Mouse (Mus musculus) MEL (cell line): Measurements from ENCODE around the gene Med21. TPM values are rescaled to one million over a fixed set of nuclear protein-coding genes. Genes with fewer than 3 reads are reported as not detected.

ENCODE experiments used
- DNase-seq: peaks from one replicate; pipeline ENCODE4 v3.0.0; 2011; ENCODE audit warnings: low read depth, low spot score
- H3K27ac ChIP-seq: 2 replicates; pipeline ENCODE4 v1.5.1; 2012; ENCODE audit warnings: low read depth, mild to moderate bottlenecking, control low read depth, low read length, moderate library complexity; ENCODE audit not compliant: control insufficient read depth
- H3K27me3 ChIP-seq, 2 experiments: fragments of 150-350 bp in 1 of 2; sonication (generic) in 1 of 2; 2 replicates each; pipeline ENCODE4 v1.6.1; 2012; ENCODE audit warnings: low read length in 2 of 2, mild to moderate bottlenecking in 2 of 2, improper control_type of control experiment in 1 of 2, moderate library complexity in 1 of 2; ENCODE audit not compliant: insufficient read depth in 2 of 2, control insufficient read depth in 1 of 2
- H3K36me3 ChIP-seq, 2 experiments: 2 replicates each; pipeline ENCODE4 v1.6.1; 2012 to 2014; ENCODE audit warnings: low read length in 2 of 2, improper control_type of control experiment in 1 of 2, inconsistent platforms in 1 of 2, mild to moderate bottlenecking in 1 of 2; ENCODE audit not compliant: insufficient read depth in 2 of 2, control insufficient read depth in 1 of 2
- H3K4me1 ChIP-seq, 2 experiments: fragments of 150-350 bp in 1 of 2; sonication (generic) in 1 of 2; 2 replicates each; pipeline ENCODE4 v1.6.1; 2012; ENCODE audit warnings: low read length in 2 of 2, improper control_type of control experiment in 1 of 2, mild to moderate bottlenecking in 1 of 2; ENCODE audit not compliant: insufficient read depth in 2 of 2, control insufficient read depth in 1 of 2
- H3K4me3 ChIP-seq, 2 experiments: fragments of 150-350 bp in 1 of 2; sonication (generic) in 1 of 2; 2 replicates each; pipeline ENCODE4 v1.5.1; 2012; ENCODE audit warnings: low read depth in 2 of 2, low read length in 2 of 2, mild to moderate bottlenecking in 2 of 2, moderate library complexity in 2 of 2, control low read depth in 1 of 2, improper control_type of control experiment in 1 of 2; ENCODE audit not compliant: control insufficient read depth in 1 of 2, insufficient read depth in 1 of 2
- H3K79me2 ChIP-seq: 2 replicates; pipeline ENCODE4 v1.6.1; 2012; ENCODE audit warnings: mild to moderate bottlenecking, low read length, moderate library complexity; ENCODE audit not compliant: control insufficient read depth, poor library complexity, insufficient read depth
- H3K9ac ChIP-seq: 2 replicates; pipeline ENCODE4 v1.6.1; 2012; ENCODE audit warnings: low read depth, mild to moderate bottlenecking, control low read depth, low read length, moderate library complexity; ENCODE audit not compliant: control insufficient read depth, poor library complexity, severe bottlenecking
- H3K9me3 ChIP-seq: fragments of 150-350 bp; sonication (generic); replicated peaks from 2 replicates; pipeline ENCODE4 v1.6.1; 2012; ENCODE audit warnings: mild to moderate bottlenecking, low read length, improper control_type of control experiment, moderate library complexity; ENCODE audit not compliant: insufficient read depth
- CHD1 ChIP-seq: IDR thresholded peaks from 2 replicates; pipeline ENCODE4 v1.6.1; 2012; ENCODE audit warnings: low read depth, mild to moderate bottlenecking, inconsistent platforms, low read length, improper control_type of control experiment
- CHD2 ChIP-seq: IDR thresholded peaks from 2 replicates; pipeline ENCODE4 v1.6.1; 2011; ENCODE audit warnings: low read length, improper control_type of control experiment
- E2F4 ChIP-seq: IDR thresholded peaks from 2 replicates; pipeline ENCODE4 v1.6.1; 2011; ENCODE audit warnings: low read depth, low read length, improper control_type of control experiment, borderline replicate concordance
- ELF1 ChIP-seq: IDR thresholded peaks from 2 replicates; pipeline ENCODE4 v1.6.1; 2014; ENCODE audit warnings: low read depth, mild to moderate bottlenecking, inconsistent platforms, low read length, improper control_type of control experiment, moderate library complexity
- EP300 ChIP-seq, 2 experiments: IDR thresholded peaks; 2 replicates each; pipeline ENCODE4 v1.6.1; 2011; ENCODE audit warnings: improper control_type of control experiment in 2 of 2, low read length in 2 of 2, low read depth in 1 of 2, mild to moderate bottlenecking in 1 of 2
- HCFC1 ChIP-seq: IDR thresholded peaks from 2 replicates; pipeline ENCODE4 v1.6.1; 2012; ENCODE audit warnings: low read depth, mild to moderate bottlenecking, inconsistent platforms, low read length, improper control_type of control experiment, moderate library complexity
- JUND ChIP-seq: IDR thresholded peaks from 2 replicates; pipeline ENCODE4 v1.6.1; 2011; ENCODE audit warnings: low read depth, mild to moderate bottlenecking, improper control_type of control experiment, low read length
- KAT2A ChIP-seq: conservative IDR thresholded peaks from 2 replicates; pipeline ENCODE4 v1.6.1; 2012; ENCODE audit warnings: low read depth, low read length, improper control_type of control experiment, inconsistent platforms
- MAFK ChIP-seq: IDR thresholded peaks from 2 replicates; pipeline ENCODE4 v1.6.1; 2011; ENCODE audit warnings: low read depth, mild to moderate bottlenecking, low read length, improper control_type of control experiment, borderline replicate concordance
- MEF2A ChIP-seq: IDR thresholded peaks from 2 replicates; pipeline ENCODE4 v1.6.1; 2014; ENCODE audit warnings: low read depth, mild to moderate bottlenecking, inconsistent platforms, low read length, improper control_type of control experiment; ENCODE audit not compliant: poor library complexity, insufficient replicate concordance, severe bottlenecking; ENCODE audit errors: extremely low read depth
- MYB ChIP-seq: IDR thresholded peaks from 2 replicates; pipeline ENCODE4 v1.6.1; 2011; ENCODE audit warnings: mild to moderate bottlenecking, low read depth, low read length, improper control_type of control experiment
- NELFE ChIP-seq: IDR thresholded peaks from 2 replicates; pipeline ENCODE4 v1.6.1; 2011; ENCODE audit warnings: low read depth, low read length, improper control_type of control experiment
- NRF1 ChIP-seq: IDR thresholded peaks from 2 replicates; pipeline ENCODE4 v1.6.1; 2014; ENCODE audit warnings: low read depth, mild to moderate bottlenecking, inconsistent platforms, low read length, improper control_type of control experiment, moderate library complexity; ENCODE audit not compliant: poor library complexity, insufficient read depth, severe bottlenecking
- POLR2AphosphoS5 ChIP-seq: IDR thresholded peaks from 2 replicates; pipeline ENCODE4 v1.6.1; 2012; ENCODE audit warnings: low read depth, borderline replicate concordance, mild to moderate bottlenecking, inconsistent platforms, low read length, moderate library complexity, mixed read lengths
- SIN3A ChIP-seq: IDR thresholded peaks from 2 replicates; pipeline ENCODE4 v1.6.1; 2012; ENCODE audit warnings: low read length, improper control_type of control experiment, inconsistent platforms
- USF1 ChIP-seq: IDR thresholded peaks from 2 replicates; pipeline ENCODE4 v1.6.1; 2014; ENCODE audit warnings: low read depth, mild to moderate bottlenecking, inconsistent platforms, low read length, improper control_type of control experiment, moderate library complexity
- ZNF384 ChIP-seq: IDR thresholded peaks from 2 replicates; pipeline ENCODE4 v1.6.1; 2012; ENCODE audit warnings: low read depth, mild to moderate bottlenecking, inconsistent platforms, low read length, improper control_type of control experiment
- polyA plus RNA-seq, 2 experiments: library from polyadenylated mRNA; stranded (reverse) in 1 of 2; unstranded in 1 of 2; fragments of >175 nt in 1 of 2; fragments of >200 nt in 1 of 2; gene quantifications; 2 replicates each; pipeline versions ENCODE4 v1.2.1 to v1.2.4; 2012; ENCODE audit warnings: low replicate concordance in 2 of 2, low read depth in 1 of 2; ENCODE audit not compliant: insufficient read length in 2 of 2, insufficient read depth in 1 of 2, missing spikeins in 1 of 2
- total RNA-seq: library from RNA; depleted of rRNA; stranded (reverse); fragments of 300-350 nt; gene quantifications from 2 replicates; pipeline ENCODE4 v1.2.3, GENCODE M21; 2012

Gene Med21
- total and polyA plus RNA-seq, 3 experiments = 56.7 to 79.5 TPM; not detected in 1

GRCm38 (mm10) chr6:146634015-146634722, 8.2 kb upstream of the Med21 start (continued):
- TF ChIP-seq SIN3A = peak; percentile 58
- peak; percentile 37; the same call in 1 of the 2 replicates for TF ChIP-seq NELFE
- TF ChIP-seq NRF1 = peak; percentile 21; the same call in 1 of the 2 replicates
- TF ChIP-seq CHD2 = no peak
- TF ChIP-seq MAFK = no peak
- TF ChIP-seq POLR2AphosphoS5 = no peak
- no peak for TF ChIP-seq KAT2A
- 0 out of 2 replicates have a peak, but pooled peaks have one; percentile 24 for TF ChIP-seq MYB
- no peak for TF ChIP-seq ELF1
- TF ChIP-seq CHD1 = no peak
- TF ChIP-seq ZNF384 = no peak
- no peak for TF ChIP-seq MEF2A
- no peak for TF ChIP-seq JUND
- TF ChIP-seq USF1 = no peak
- peak; percentile 12; the same call in 1 of the 2 replicates for TF ChIP-seq HCFC1
- TF ChIP-seq E2F4 = no peak
- TF ChIP-seq, all 39 proteins: peak for 11

GRCm38 (mm10) chr6:146634759-146635606, 7.4 kb upstream of the Med21 start:
- Histone ChIP-seq H3K9ac (peak overlapping the region; percentile 44), H3K79me2 (peaks cover 10% of the 10 kb centered on the region; the same call in 1 of the 2 replicates), H3K9me3 (no peaks in the 10 kb centered on the region), H3K4me3 (peak overlapping the region; percentile 46 to 48), H3K27me3 (no peaks in the 10 kb centered on the region), H3K27ac (peak overlapping the region; percentile 47), H3K4me1 (peaks cover 12 to 30% of the 10 kb centered on the region in 2 experiments), H3K36me3 (peaks cover 0 to 22% of the 10 kb centered on the region in 2 experiments; a peak in 2 of 4 replicates)
- DNase-seq = peak; percentile 56
- no peak for TF ChIP-seq E2F4
- TF ChIP-seq EP300 (IDR thresholded peaks at IDR 0.05; ENCODE audit: low read depth in 1 of 2, low read length in 2 of 2) = no peak
- 0 out of 2 replicates have a peak, but pooled peaks have one; percentile 18 for TF ChIP-seq HCFC1
- TF ChIP-seq NRF1 = no peak
- TF ChIP-seq CHD2 = no peak
- TF ChIP-seq ZNF384 = peak; percentile 70
